Mouse (Mus musculus) lung, embryonic 16.5 days (tissue): ENCODE data around the gene Vmn1r94. TPM values are rescaled to one million over a fixed set of nuclear protein-coding genes. Genes with fewer than 3 reads are reported as not detected.
"Not testable (repeated sequence)": the region's sequence is repeated elsewhere in the genome, so short reads cannot be mapped to it uniquely, and the experiment has no call there.

Experiments used
- ATAC-seq: fragments of 200-750 bp; cut with Nextera tagmentation; 2 replicates; pipeline ENCODE4 v1.8.0; 2017; ENCODE audit warnings: low read depth, mild to moderate bottlenecking, moderate library complexity
- H3K27ac ChIP-seq: fragments of 300-500 bp; sonication (generic); 2 replicates; pipeline ENCODE4 v1.5.1; 2014; ENCODE audit warnings: mild to moderate bottlenecking, control low read depth, low read length
- H3K27me3 ChIP-seq: fragments of 300-500 bp; sonication (generic); 2 replicates; pipeline ENCODE4 v1.6.1; 2014; ENCODE audit warnings: low read depth, low read length, mixed read lengths; ENCODE audit not compliant: control insufficient read depth, insufficient read depth
- H3K36me3 ChIP-seq: fragments of 300-500 bp; sonication (generic); 2 replicates; pipeline ENCODE4 v1.6.1; 2014; ENCODE audit warnings: low read length; ENCODE audit not compliant: control insufficient read depth, insufficient read depth
- H3K4me1 ChIP-seq: fragments of 300-500 bp; sonication (generic); replicated peaks from 2 replicates; pipeline ENCODE4 v1.6.1; 2014; ENCODE audit warnings: low read length, mixed read lengths; ENCODE audit not compliant: control insufficient read depth, insufficient read depth
- H3K4me2 ChIP-seq: fragments of 300-500 bp; sonication (generic); 2 replicates; pipeline ENCODE4 v1.6.1; 2014; ENCODE audit warnings: low read depth, low read length, control low read depth
- H3K4me3 ChIP-seq: fragments of 300-500 bp; sonication (generic); 2 replicates; pipeline ENCODE4 v1.5.1; 2014; ENCODE audit warnings: mild to moderate bottlenecking, low read length, control low read depth
- H3K9ac ChIP-seq: fragments of 300-500 bp; sonication (generic); 2 replicates; pipeline ENCODE4 v1.6.1; 2014; ENCODE audit warnings: low read length, control low read depth
- H3K9me3 ChIP-seq: fragments of 300-500 bp; sonication (generic); 2 replicates; pipeline ENCODE4 v1.6.1; 2016; ENCODE audit warnings: low read length; ENCODE audit not compliant: control insufficient read depth
- WGBS: fragments of 180-500 bp; shearing (Covaris S2); extraction: QIAGEN DNeasy Blood & Tissue Kit; methylation state at CpG from one replicate; pipeline ENCODE4 v1.1.7; 2014; 5-methylcytosine and 5-hydroxymethylcytosine counted together
- polyA plus RNA-seq: library from polyadenylated mRNA; unstranded; fragments of >200 nt; fragmentation: Nextera tagmentation; extraction: Ambion mirVana; gene quantifications from 2 replicates; pipeline ENCODE4 v1.2.1, GENCODE M21; 2015

The Vmn1r94 gene
- polyA plus RNA-seq = not detected in 2 replicates

- not testable (repeated sequence) for H3K4me1 ChIP-seq, H3K4me3 ChIP-seq, ATAC-seq, H3K36me3 ChIP-seq, H3K9ac ChIP-seq, H3K4me2 ChIP-seq, H3K27me3 ChIP-seq, H3K27ac ChIP-seq, H3K9me3 ChIP-seq
- no CpG with 5 or more reads among the region's 3 CpGs for WGBS
These were observed at the start of gene Vmn1r94 for GRCm38 (mm10) chr7:20168277-20168676. Gene Vmn1r94 (minus strand): TSS chr7:20168377.

GRCm38 (mm10) chr7:20205507-20205906 is 37.3 kb upstream of the Vmn1r94 start, which contains the start of gene Gm6164:
Gene Gm6164 (minus strand): TSS chr7:20205607.
- not testable (repeated sequence) for H3K4me2 ChIP-seq, H3K4me1 ChIP-seq, H3K9me3 ChIP-seq, H3K9ac ChIP-seq, H3K27me3 ChIP-seq, H3K4me3 ChIP-seq, ATAC-seq, H3K36me3 ChIP-seq, H3K27ac ChIP-seq
- WGBS = no CpG with 5 or more reads among the region's 2 CpGs

DNA sequence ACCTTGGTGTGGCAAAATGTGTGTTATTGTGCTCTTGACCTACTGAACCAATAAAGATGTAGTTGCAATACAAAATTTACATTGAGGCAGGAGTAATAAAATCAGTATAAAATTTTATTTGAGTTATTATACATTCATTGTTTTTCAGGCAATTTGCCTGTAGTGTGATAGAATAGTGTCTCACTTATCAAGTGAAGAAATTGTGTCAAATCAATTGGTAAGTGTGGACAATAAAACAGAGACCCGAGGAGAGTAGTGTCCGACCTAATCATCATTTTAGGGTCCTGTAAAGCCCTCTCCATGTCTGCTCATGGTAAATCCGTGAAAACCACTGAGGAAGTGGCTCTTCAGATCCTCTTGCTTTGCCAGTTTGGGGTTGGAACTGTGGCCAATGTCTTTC is 25.2 kb upstream of the Vmn1r94 start, which contains the start of gene Vmn1r95:
Vmn1r95 (plus strand) TSS at position 301 of the 400 bp plus-strand sequence.
- no CpG with 5 or more reads among the region's 3 CpGs for WGBS

GRCm38 (mm10) chr7:20138988-20139387 is 29.2 kb downstream of the Vmn1r94 start, which contains the start of gene Vmn1r93:
Gene Vmn1r93 (minus strand): TSS chr7:20139088.
- not testable (repeated sequence) for H3K36me3 ChIP-seq, H3K4me2 ChIP-seq, H3K4me1 ChIP-seq, H3K27me3 ChIP-seq, ATAC-seq, H3K27ac ChIP-seq, H3K9ac ChIP-seq, H3K9me3 ChIP-seq, H3K4me3 ChIP-seq
- no CpG with 5 or more reads among the region's 5 CpGs for WGBS

More for the DNA sequence above, 25.2 kb upstream of the Vmn1r94 start, which contains the start of gene Vmn1r95:
- not testable (repeated sequence) for H3K4me1 ChIP-seq, H3K4me2 ChIP-seq, H3K9me3 ChIP-seq, ATAC-seq, H3K27me3 ChIP-seq, H3K36me3 ChIP-seq, H3K9ac ChIP-seq, H3K4me3 ChIP-seq, H3K27ac ChIP-seq

GRCm38 (mm10) chr7:20122479-20122878 is 45.7 kb downstream of the Vmn1r94 start, which contains the start of gene Gm16442:
Gene Gm16442 (minus strand): TSS chr7:20122579.
- not testable (repeated sequence) for H3K9me3 ChIP-seq, H3K9ac ChIP-seq, H3K4me3 ChIP-seq, H3K36me3 ChIP-seq, H3K4me1 ChIP-seq, H3K27ac ChIP-seq, H3K4me2 ChIP-seq, H3K27me3 ChIP-seq, ATAC-seq
- no CpG with 5 or more reads among the region's 2 CpGs for WGBS

Other genes starting within 250 kb of the Vmn1r94 start
- 23.9 and 26.1 TPM in 2 replicates for gene Pvr, start 247.2 kb downstream of the Vmn1r94 start, polyA plus RNA-seq
- 1.8 and 2.3 TPM in 2 replicates for gene Igsf23, start 217.6 kb downstream of the Vmn1r94 start, polyA plus RNA-seq
- gene Ceacam20, start 203.0 kb downstream of the Vmn1r94 start, polyA plus RNA-seq = not detected in 2 replicates
- gene Nlrp9b, start 176.9 kb downstream of the Vmn1r94 start, polyA plus RNA-seq = not detected in 2 replicates
- gene Vmn1r91, start 68.7 kb downstream of the Vmn1r94 start, polyA plus RNA-seq = not detected in 2 replicates
- gene Gm16442, start 45.8 kb downstream of the Vmn1r94 start, polyA plus RNA-seq = not detected in 2 replicates
- gene Vmn1r93, start 29.3 kb downstream of the Vmn1r94 start, polyA plus RNA-seq = not detected in 2 replicates
- not detected in 2 replicates for gene Vmn1r95, start 25.3 kb upstream of the Vmn1r94 start, polyA plus RNA-seq
- gene Gm6164, start 37.2 kb upstream of the Vmn1r94 start, polyA plus RNA-seq = not detected in 2 replicates
- gene Gm4498, start 65.5 kb upstream of the Vmn1r94 start, polyA plus RNA-seq = not detected in 2 replicates
- not detected in 2 replicates for gene Gm5890, start 94.5 kb upstream of the Vmn1r94 start, polyA plus RNA-seq
- not detected in 2 replicates for gene Gm4133, start 165.7 kb upstream of the Vmn1r94 start, polyA plus RNA-seq
- gene Gm5728, start 207.0 kb upstream of the Vmn1r94 start, polyA plus RNA-seq = not detected in 2 replicates
- gene Vmn1r100, start 249.6 kb upstream of the Vmn1r94 start, polyA plus RNA-seq = not detected in 2 replicates